Mouse (Mus musculus) heart, embryonic 11.5 days (tissue): ENCODE measurements around the gene Apod. TPM values are rescaled to one million over a fixed set of nuclear protein-coding genes. Genes with fewer than 3 reads are reported as not detected.

Source experiments
- ATAC-seq: fragments of 200-750 bp; cut with Nextera tagmentation; replicated peaks from 2 replicates; pipeline ENCODE4 v1.8.0; 2017; ENCODE audit warnings: moderate library complexity; ENCODE audit not compliant: insufficient number of reproducible peaks, low FRiP score, low TSS enrichment
- H3K27ac ChIP-seq: fragments of 300-500 bp; sonication (generic); 2 replicates; pipeline ENCODE4 v1.5.1; 2014; ENCODE audit warnings: mild to moderate bottlenecking, low read depth, low read length
- H3K27me3 ChIP-seq: fragments of 300-500 bp; sonication (generic); 2 replicates; pipeline ENCODE4 v1.6.1; 2014; ENCODE audit warnings: mild to moderate bottlenecking, low read length, mixed read lengths; ENCODE audit not compliant: control insufficient read depth, insufficient read depth
- H3K36me3 ChIP-seq: fragments of 300-500 bp; sonication (generic); 2 replicates; pipeline ENCODE4 v1.6.1; 2014; ENCODE audit warnings: mild to moderate bottlenecking, low read length, moderate library complexity, mixed read lengths; ENCODE audit not compliant: control insufficient read depth, insufficient read depth
- H3K4me1 ChIP-seq: fragments of 300-500 bp; sonication (generic); 2 replicates; pipeline ENCODE4 v1.6.1; 2014; ENCODE audit warnings: low read length; ENCODE audit not compliant: control insufficient read depth, insufficient read depth
- H3K4me2 ChIP-seq: fragments of 300-500 bp; sonication (generic); 2 replicates; pipeline ENCODE4 v1.6.1; 2014; ENCODE audit warnings: mild to moderate bottlenecking, moderate library complexity
- H3K4me3 ChIP-seq: fragments of 300-500 bp; sonication (generic); 2 replicates; pipeline ENCODE4 v1.5.1; 2014; ENCODE audit warnings: low read depth, low read length
- H3K9ac ChIP-seq: fragments of 300-500 bp; sonication (generic); 2 replicates; pipeline ENCODE4 v1.6.1; 2014; ENCODE audit warnings: mild to moderate bottlenecking, low read depth, low read length, moderate library complexity
- H3K9me3 ChIP-seq: fragments of 300-500 bp; sonication (generic); replicated peaks from 2 replicates; pipeline ENCODE4 v1.6.1; 2016; ENCODE audit warnings: low read length; ENCODE audit not compliant: control insufficient read depth
- WGBS: fragments of 180-500 bp; shearing (Covaris S2); extraction: QIAGEN DNeasy Blood & Tissue Kit; methylation state at CpG from one replicate; pipeline ENCODE4 v1.1.7; 2014; ENCODE audit not compliant: insufficient replicate concordance; 5-methylcytosine and 5-hydroxymethylcytosine counted together
- polyA plus RNA-seq: library from polyadenylated mRNA; unstranded; fragments of >200 nt; fragmentation: Nextera tagmentation; extraction: Ambion mirVana; gene quantifications from 2 replicates; pipeline ENCODE4 v1.2.1, GENCODE M21; 2014

Apod gene
- not detected in 2 replicates for polyA plus RNA-seq

- no peaks in the 10 kb centered on the region for H3K9me3 ChIP-seq
- no peak within 1 kb of the TSS for H3K9ac ChIP-seq
- no peaks in the 10 kb centered on the region for H3K27me3 ChIP-seq
- H3K36me3 ChIP-seq: no peaks in the 10 kb centered on the region
- H3K4me1 ChIP-seq: no peaks in the 10 kb centered on the region; the same call in 1 of the 2 replicates
- no peak within 1 kb of the TSS for H3K4me2 ChIP-seq
- 75% methylated on average over 9 of the region's 9 CpGs for WGBS
- H3K4me3 ChIP-seq: no peak within 1 kb of the TSS
- H3K27ac ChIP-seq: no peak within 1 kb of the TSS
- ATAC-seq: no peak
Measured at GRCm38 (mm10) chr16:31314497-31315233, at the start of gene Apod. Gene Apod, minus strand, starts transcription at chr16:31314808.

- H3K4me1 ChIP-seq: peaks cover 7% of the 10 kb centered on the region
- ATAC-seq: no peak
- WGBS: 59% methylated on average over 11 of the region's 11 CpGs
- H3K4me2 ChIP-seq: no peak overlapping the region
- no peaks in the 10 kb centered on the region for H3K9me3 ChIP-seq
- H3K9ac ChIP-seq: no peak overlapping the region
- no peaks in the 10 kb centered on the region for H3K27me3 ChIP-seq
- H3K4me3 ChIP-seq: no peak overlapping the region
- no peak overlapping the region for H3K27ac ChIP-seq
- no peaks in the 10 kb centered on the region for H3K36me3 ChIP-seq
Measured at GRCm38 (mm10) chr16:31363685-31364436, 49.3 kb upstream of the Apod start.

- Histone ChIP-seq H3K4me3 (no peak overlapping the region), H3K36me3 (no peaks in the 10 kb centered on the region), H3K4me2 (peak overlapping the region; percentile 39), H3K27me3 (no peaks in the 10 kb centered on the region), H3K9ac (no peak overlapping the region), H3K27ac (no peak overlapping the region), H3K4me1 (peaks cover 8% of the 10 kb centered on the region), H3K9me3 (no peaks in the 10 kb centered on the region)
- ATAC-seq: no peak
- WGBS: 48% methylated on average over 5 of the region's 5 CpGs
Measured at GRCm38 (mm10) chr16:31359542-31359941, 44.9 kb upstream of the Apod start.

GRCm38 (mm10) chr16:31358991-31359390 is 44.4 kb upstream of the Apod start:
- ATAC-seq: no peak
- Histone ChIP-seq H3K4me3 (peak overlapping the region; percentile 15), H3K4me2 (peak overlapping the region; percentile 39), H3K9ac (peak overlapping the region; percentile 59; the same call in 1 of the 2 replicates), H3K27ac (no peak overlapping the region), H3K4me1 (peaks cover 8% of the 10 kb centered on the region), H3K36me3 (no peaks in the 10 kb centered on the region), H3K27me3 (no peaks in the 10 kb centered on the region), H3K9me3 (no peaks in the 10 kb centered on the region)
- WGBS: 12% methylated on average over 9 of the region's 9 CpGs

GRCm38 (mm10) chr16:31358576-31358975 is 44.0 kb upstream of the Apod start:
- Histone ChIP-seq H3K27me3 (no peaks in the 10 kb centered on the region), H3K9ac (no peak overlapping the region), H3K4me2 (peak overlapping the region; percentile 39), H3K27ac (no peak overlapping the region), H3K4me3 (peak overlapping the region; percentile 15; the same call in 1 of the 2 replicates), H3K4me1 (peaks cover 8% of the 10 kb centered on the region), H3K9me3 (no peaks in the 10 kb centered on the region), H3K36me3 (no peaks in the 10 kb centered on the region)
- WGBS: 16% methylated on average over 15 of the region's 15 CpGs
- no peak for ATAC-seq

GRCm38 (mm10) chr16:31355882-31356281 is 41.3 kb upstream of the Apod start:
- H3K27me3 ChIP-seq: no peaks in the 10 kb centered on the region
- WGBS: 65% methylated on average over 6 of the region's 6 CpGs
- H3K4me3 ChIP-seq: no peak overlapping the region
- no peak overlapping the region for H3K4me2 ChIP-seq
- H3K9ac ChIP-seq: no peak overlapping the region
- H3K36me3 ChIP-seq: no peaks in the 10 kb centered on the region
- no peak overlapping the region for H3K27ac ChIP-seq
- no peaks in the 10 kb centered on the region for H3K9me3 ChIP-seq
- ATAC-seq: no peak
- peaks cover 8% of the 10 kb centered on the region for H3K4me1 ChIP-seq

- H3K9ac ChIP-seq: no peak overlapping the region
- H3K36me3 ChIP-seq: no peaks in the 10 kb centered on the region
- H3K4me3 ChIP-seq: no peak overlapping the region
- H3K4me1 ChIP-seq: peaks cover 7% of the 10 kb centered on the region
- no peak overlapping the region for H3K4me2 ChIP-seq
- 0 out of 2 replicates have a peak overlapping the region, but pooled peaks have one; percentile 25 for H3K27ac ChIP-seq
- no peaks in the 10 kb centered on the region for H3K9me3 ChIP-seq
- WGBS: 14% methylated on average over 17 of the region's 17 CpGs
- H3K27me3 ChIP-seq: no peaks in the 10 kb centered on the region
- peak; percentile 42; the same call in 1 of the 2 replicates for ATAC-seq
Measured at GRCm38 (mm10) chr16:31354341-31355329, 40.0 kb upstream of the Apod start.

- Histone ChIP-seq H3K9me3 (no peaks in the 10 kb centered on the region), H3K27ac (no peak overlapping the region), H3K4me1 (no peaks in the 10 kb centered on the region), H3K36me3 (no peaks in the 10 kb centered on the region), H3K4me2 (no peak overlapping the region), H3K27me3 (no peaks in the 10 kb centered on the region), H3K4me3 (no peak overlapping the region), H3K9ac (no peak overlapping the region)
- no peak for ATAC-seq
- 55% methylated on average over 4 of the region's 4 CpGs for WGBS
Measured at GRCm38 (mm10) chr16:31352996-31353395, 38.4 kb upstream of the Apod start.
